Mouse (Mus musculus) heart, embryonic 16.5 days (tissue): ENCODE measurements around the gene Grifin. TPM values are rescaled to one million over a fixed set of nuclear protein-coding genes. Genes with fewer than 3 reads are reported as not detected.

Experiments
- ATAC-seq: fragments of 200-750 bp; cut with Nextera tagmentation; replicated peaks from 2 replicates; pipeline ENCODE4 v1.8.0; 2017; ENCODE audit warnings: moderate number of reproducible peaks; ENCODE audit not compliant: insufficient read depth, low FRiP score; ENCODE audit errors: extremely low read depth
- H3K27ac ChIP-seq: fragments of 300-500 bp; sonication (generic); 2 replicates; pipeline ENCODE4 v1.5.1; 2014; ENCODE audit warnings: mild to moderate bottlenecking, low read length, control low read depth, moderate library complexity
- H3K27me3 ChIP-seq: fragments of 300-500 bp; sonication (generic); 2 replicates; pipeline ENCODE4 v1.6.1; 2014; ENCODE audit warnings: low read length, mixed read lengths; ENCODE audit not compliant: control insufficient read depth, insufficient read depth
- H3K36me3 ChIP-seq: fragments of 300-500 bp; sonication (generic); 2 replicates; pipeline ENCODE4 v1.6.1; 2014; ENCODE audit not compliant: control insufficient read depth, insufficient read depth
- H3K4me1 ChIP-seq: fragments of 300-500 bp; sonication (generic); 2 replicates; pipeline ENCODE4 v1.6.1; 2014; ENCODE audit warnings: low read length, mixed read lengths; ENCODE audit not compliant: control insufficient read depth, insufficient read depth
- H3K4me2 ChIP-seq: fragments of 300-500 bp; sonication (generic); 2 replicates; pipeline ENCODE4 v1.6.1; 2014; ENCODE audit warnings: low read depth, mild to moderate bottlenecking, control low read depth, low read length
- H3K4me3 ChIP-seq: fragments of 300-500 bp; sonication (generic); 2 replicates; pipeline ENCODE4 v1.5.1; 2014; ENCODE audit warnings: mild to moderate bottlenecking, control low read depth, low read length
- H3K9ac ChIP-seq: fragments of 300-500 bp; sonication (generic); 2 replicates; pipeline ENCODE4 v1.6.1; 2014; ENCODE audit warnings: low read length, control low read depth
- H3K9me3 ChIP-seq: fragments of 300-500 bp; sonication (generic); replicated peaks from 2 replicates; pipeline ENCODE4 v1.6.1; 2016; ENCODE audit warnings: low read length; ENCODE audit not compliant: control insufficient read depth
- WGBS: fragments of 180-500 bp; shearing (Covaris S2); extraction: QIAGEN DNeasy Blood & Tissue Kit; methylation state at CpG from one replicate; pipeline ENCODE4 v1.1.7; 2014; 5-methylcytosine and 5-hydroxymethylcytosine counted together
- polyA plus RNA-seq: library from polyadenylated mRNA; unstranded; fragments of >200 nt; fragmentation: Nextera tagmentation; extraction: Ambion mirVana; gene quantifications from 2 replicates; pipeline ENCODE4 v1.2.1, GENCODE M21; 2015

The Grifin gene
- polyA plus RNA-seq, 1 experiment from 2014 or later, result 0.98 TPM

DNA sequence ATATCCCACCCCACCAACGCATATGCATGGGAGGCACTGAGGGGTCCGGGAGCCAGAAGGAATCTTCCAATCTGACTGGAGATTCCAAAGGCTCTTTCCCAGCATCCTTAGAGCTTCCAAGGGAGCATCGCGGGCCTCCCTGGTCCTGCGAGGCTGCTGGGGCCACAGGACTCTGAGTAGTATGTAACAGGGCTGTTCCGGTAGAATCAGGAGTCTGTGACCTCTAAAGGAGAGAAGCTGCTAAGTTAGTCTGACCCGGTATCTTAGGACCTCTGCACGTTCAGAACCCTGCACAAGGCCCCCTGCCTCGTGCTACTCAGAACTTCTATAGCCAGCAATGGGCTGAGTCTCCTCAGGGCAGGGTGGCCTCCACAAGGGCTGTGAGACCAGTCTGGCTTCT lies 14.3 kb upstream of the Grifin start:
- H3K36me3 ChIP-seq, result no peaks in the 10 kb centered on the region
- peaks cover 10% of the 10 kb centered on the region for H3K4me1 ChIP-seq
- no peak overlapping the region for H3K9ac ChIP-seq
- WGBS, result 56% methylated on average over 9 of the region's 9 CpGs
- no peak overlapping the region for H3K4me2 ChIP-seq
- peaks cover 4% of the 10 kb centered on the region; the same call in 1 of the 2 replicates for H3K27me3 ChIP-seq
- no peak overlapping the region for H3K4me3 ChIP-seq
- no peak for ATAC-seq
- no peaks in the 10 kb centered on the region for H3K9me3 ChIP-seq
- no peak overlapping the region for H3K27ac ChIP-seq

DNA sequence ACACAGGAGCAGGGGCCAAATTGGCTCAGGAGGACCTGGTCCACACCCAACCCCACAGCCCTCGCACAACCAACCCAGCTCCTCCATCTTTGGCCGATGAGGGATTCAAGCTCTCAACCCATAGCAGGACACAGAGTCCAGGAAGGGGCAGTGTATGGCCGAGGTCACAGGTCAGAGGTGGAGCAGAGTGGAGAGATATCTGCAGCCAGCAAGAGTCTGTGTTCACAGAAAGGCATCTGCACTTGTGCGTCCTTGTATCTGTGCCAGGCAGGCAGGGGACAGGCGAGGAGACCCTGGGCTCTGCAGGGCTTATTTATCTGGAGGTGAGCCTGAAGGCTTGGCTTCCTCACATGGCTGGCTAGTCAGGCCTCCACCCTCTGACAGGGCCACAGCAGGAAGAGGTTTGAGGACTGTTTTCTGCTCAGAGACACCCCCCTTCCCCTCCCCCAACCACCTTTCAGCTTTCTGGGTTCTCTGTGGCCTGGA lies 10.6 kb upstream of the Grifin start:
- Histone ChIP-seq H3K4me1 (peaks cover 17% of the 10 kb centered on the region), H3K27ac (0 out of 2 replicates have a peak overlapping the region, but pooled peaks have one; percentile 4), H3K36me3 (no peaks in the 10 kb centered on the region), H3K9ac (no peak overlapping the region), H3K27me3 (peaks cover 4% of the 10 kb centered on the region; the same call in 1 of the 2 replicates), H3K4me2 (no peak overlapping the region), H3K4me3 (no peak overlapping the region), H3K9me3 (no peaks in the 10 kb centered on the region)
- 0 out of 2 replicates have a peak, but pooled peaks have one; percentile 21 for ATAC-seq
- 52% methylated on average over 5 of the region's 5 CpGs for WGBS

- Histone ChIP-seq H3K27ac (no peak overlapping the region), H3K9me3 (no peaks in the 10 kb centered on the region), H3K4me2 (no peak overlapping the region), H3K4me3 (no peak overlapping the region), H3K27me3 (no peaks in the 10 kb centered on the region), H3K36me3 (no peaks in the 10 kb centered on the region), H3K4me1 (peaks cover 24% of the 10 kb centered on the region), H3K9ac (no peak overlapping the region)
- WGBS, result 48% methylated on average over 6 of the region's 6 CpGs
- no peak for ATAC-seq
Observed at GRCm38 (mm10) chr5:140572611-140573010, 7.7 kb upstream of the Grifin start.

DNA sequence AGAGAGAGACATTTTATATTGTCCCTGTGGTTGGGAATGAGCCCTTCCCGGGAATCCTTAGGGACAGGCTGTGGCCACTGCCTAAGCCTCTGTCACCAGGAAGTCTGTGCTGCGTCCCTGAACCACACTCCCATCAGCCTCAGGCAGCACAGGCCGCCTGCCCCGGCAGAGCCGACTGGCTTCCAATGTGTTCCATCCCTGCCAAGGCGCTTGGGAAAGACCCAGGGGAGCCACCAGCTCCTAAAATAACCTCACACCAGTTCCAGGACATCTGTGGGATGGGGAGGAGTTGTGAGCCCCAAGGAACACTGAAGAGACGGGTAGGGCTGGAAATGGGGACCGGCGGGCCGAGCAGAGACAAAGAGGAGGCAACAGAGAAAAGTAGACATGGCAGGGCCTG lies 6.8 kb upstream of the Grifin start:
- Histone ChIP-seq H3K4me3 (no peak overlapping the region), H3K27ac (peak overlapping the region; percentile 28; the same call in 1 of the 2 replicates), H3K4me1 (peaks cover 24% of the 10 kb centered on the region), H3K27me3 (no peaks in the 10 kb centered on the region), H3K4me2 (no peak overlapping the region), H3K9me3 (no peaks in the 10 kb centered on the region), H3K36me3 (no peaks in the 10 kb centered on the region), H3K9ac (no peak overlapping the region)
- 32% methylated on average over 10 of the region's 10 CpGs for WGBS
- ATAC-seq, result peak; percentile 42; the same call in 1 of the 2 replicates

- Histone ChIP-seq H3K9me3 (no peaks in the 10 kb centered on the region), H3K4me3 (no peak overlapping the region), H3K9ac (no peak overlapping the region), H3K4me1 (peaks cover 24% of the 10 kb centered on the region), H3K27ac (no peak overlapping the region), H3K36me3 (no peaks in the 10 kb centered on the region), H3K27me3 (no peaks in the 10 kb centered on the region), H3K4me2 (no peak overlapping the region)
- 72% methylated on average over 4 of the region's 4 CpGs for WGBS
- no peak for ATAC-seq
Observed at GRCm38 (mm10) chr5:140571201-140571600, 6.3 kb upstream of the Grifin start.

DNA sequence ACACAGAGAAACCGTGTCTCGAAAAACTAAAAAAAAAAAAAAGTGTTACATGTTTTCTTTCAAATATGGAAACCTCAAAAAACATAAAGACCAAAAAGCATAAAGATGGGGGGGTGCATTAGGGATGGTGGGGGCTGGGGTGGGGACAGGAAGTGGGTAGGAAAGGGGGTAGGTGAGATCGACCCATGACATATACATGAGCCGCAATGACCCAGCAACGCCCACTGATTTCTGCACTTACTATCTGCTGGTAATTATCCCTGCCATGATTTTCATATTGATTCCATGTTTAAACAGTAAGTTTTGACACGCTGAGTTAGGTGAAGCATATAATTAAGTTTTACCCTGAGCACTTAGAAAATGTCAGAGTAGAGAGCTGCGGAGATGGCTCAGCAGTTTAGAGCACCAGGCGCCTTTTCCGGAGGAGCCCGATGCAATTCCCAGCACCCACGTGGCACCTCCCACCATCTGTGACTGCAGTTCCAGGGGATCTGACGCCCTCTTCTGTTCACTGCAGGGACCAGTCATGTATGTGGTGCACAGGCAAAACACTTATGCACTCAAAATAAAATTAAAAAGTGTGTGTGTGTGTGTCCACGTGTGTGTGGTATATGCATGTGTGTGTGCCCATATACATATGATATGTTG lies 5.5 kb upstream of the Grifin start:
- H3K4me3 ChIP-seq, result no peak overlapping the region
- no peak for ATAC-seq
- no peaks in the 10 kb centered on the region for H3K36me3 ChIP-seq
- H3K4me2 ChIP-seq, result no peak overlapping the region
- H3K9me3 ChIP-seq, result no peaks in the 10 kb centered on the region
- H3K4me1 ChIP-seq, result peaks cover 27% of the 10 kb centered on the region
- WGBS, result 89% methylated on average over 13 of the region's 13 CpGs
- H3K27me3 ChIP-seq, result no peaks in the 10 kb centered on the region
- no peak overlapping the region for H3K27ac ChIP-seq
- H3K9ac ChIP-seq, result no peak overlapping the region

DNA sequence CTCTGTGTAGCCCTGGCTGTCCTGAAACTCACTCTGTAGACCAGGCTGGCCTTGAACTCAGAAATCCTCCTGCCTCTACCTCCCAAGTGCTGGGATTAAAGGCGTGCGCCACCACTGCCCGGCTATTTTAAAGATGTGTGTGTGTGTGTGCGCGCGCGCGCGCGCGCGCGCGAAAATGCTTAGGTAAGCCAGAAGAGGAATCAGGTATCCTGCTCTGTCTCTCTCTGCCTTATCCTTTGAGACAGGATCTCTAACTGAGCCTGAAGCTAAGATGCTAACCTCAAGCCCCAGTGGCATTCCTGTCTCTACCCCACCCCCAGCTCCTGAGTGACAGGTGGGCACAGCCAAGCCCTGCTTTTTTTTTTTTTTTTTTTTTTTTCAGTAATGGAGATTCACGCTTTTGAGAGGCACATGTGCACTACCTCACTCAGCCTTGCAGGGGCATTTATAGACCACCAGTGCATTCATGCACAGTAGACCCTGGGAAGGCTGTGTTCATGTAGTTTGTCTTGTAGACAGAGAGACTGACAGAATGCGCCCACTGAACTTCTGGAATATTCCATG lies 4.2 kb upstream of the Grifin start:
- H3K9me3 ChIP-seq, result no peaks in the 10 kb centered on the region
- H3K4me3 ChIP-seq, result no peak overlapping the region
- no peak overlapping the region for H3K27ac ChIP-seq
- H3K4me1 ChIP-seq, result peaks cover 26% of the 10 kb centered on the region
- no peaks in the 10 kb centered on the region for H3K36me3 ChIP-seq
- no peak for ATAC-seq
- 80% methylated on average over 16 of the region's 16 CpGs for WGBS
- no peak overlapping the region for H3K9ac ChIP-seq
- H3K4me2 ChIP-seq, result no peak overlapping the region
- H3K27me3 ChIP-seq, result no peaks in the 10 kb centered on the region

DNA sequence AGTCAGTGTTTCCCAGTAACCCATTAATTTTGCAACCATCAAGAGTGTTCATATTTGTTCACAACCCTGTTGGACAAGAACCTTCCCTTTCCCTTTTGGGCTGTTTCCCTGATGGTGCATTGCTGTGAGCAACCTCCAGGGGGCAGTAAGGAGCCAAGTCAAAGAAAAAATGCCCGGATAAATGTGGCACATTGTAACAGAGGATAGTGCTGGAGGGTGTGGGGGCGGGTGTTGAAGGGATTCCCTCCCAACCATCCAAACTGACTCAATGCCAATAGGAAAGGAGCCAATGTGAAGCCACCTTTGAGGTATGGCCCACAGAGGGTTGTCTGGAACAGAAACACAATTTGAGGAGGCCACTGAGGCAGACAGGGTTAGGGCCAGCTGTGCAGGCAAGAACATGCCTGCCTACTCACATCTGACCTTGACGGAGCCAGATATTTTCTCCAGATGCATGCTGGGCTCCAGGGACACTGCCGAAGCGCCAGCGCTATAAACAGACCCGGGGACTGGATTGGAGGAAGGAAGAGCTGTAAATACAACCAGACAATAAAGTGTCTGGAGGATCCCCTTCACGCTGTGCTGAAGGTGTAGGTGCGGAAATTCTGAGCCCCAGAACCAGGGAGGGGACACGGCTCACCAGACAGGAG lies 3.6 kb upstream of the Grifin start:
- peak overlapping the region; percentile 48; the same call in 1 of the 2 replicates for H3K4me2 ChIP-seq
- peaks cover 26% of the 10 kb centered on the region for H3K4me1 ChIP-seq
- ATAC-seq, result no peak; the same call in 1 of the 2 replicates
- H3K36me3 ChIP-seq, result no peaks in the 10 kb centered on the region
- H3K27ac ChIP-seq, result peak overlapping the region; percentile 28; the same call in 1 of the 2 replicates
- no peaks in the 10 kb centered on the region for H3K9me3 ChIP-seq
- no peaks in the 10 kb centered on the region for H3K27me3 ChIP-seq
- peak overlapping the region; percentile 40; the same call in 1 of the 2 replicates for H3K9ac ChIP-seq
- H3K4me3 ChIP-seq, result no peak overlapping the region
- WGBS, result 39% methylated on average over 10 of the region's 10 CpGs

GRCm38 (mm10) chr5:140567751-140568150 lies 2.9 kb upstream of the Grifin start:
- WGBS, result 86% methylated on average over 5 of the region's 5 CpGs
- Histone ChIP-seq H3K4me3 (no peak overlapping the region), H3K27ac (no peak overlapping the region; the same call in 1 of the 2 replicates), H3K9ac (no peak overlapping the region), H3K4me1 (peaks cover 26% of the 10 kb centered on the region), H3K4me2 (no peak overlapping the region), H3K36me3 (no peaks in the 10 kb centered on the region), H3K9me3 (no peaks in the 10 kb centered on the region), H3K27me3 (no peaks in the 10 kb centered on the region)
- no peak for ATAC-seq
